Mouse (Mus musculus): ENCODE measurements at regions not wholly inside any gene's neighbourhood (a gene's known extent, or its start where the extent isn't known, plus 50 kb on each side); places are given as distances from the start of the nearest gene placed in this dataset.

DNA sequence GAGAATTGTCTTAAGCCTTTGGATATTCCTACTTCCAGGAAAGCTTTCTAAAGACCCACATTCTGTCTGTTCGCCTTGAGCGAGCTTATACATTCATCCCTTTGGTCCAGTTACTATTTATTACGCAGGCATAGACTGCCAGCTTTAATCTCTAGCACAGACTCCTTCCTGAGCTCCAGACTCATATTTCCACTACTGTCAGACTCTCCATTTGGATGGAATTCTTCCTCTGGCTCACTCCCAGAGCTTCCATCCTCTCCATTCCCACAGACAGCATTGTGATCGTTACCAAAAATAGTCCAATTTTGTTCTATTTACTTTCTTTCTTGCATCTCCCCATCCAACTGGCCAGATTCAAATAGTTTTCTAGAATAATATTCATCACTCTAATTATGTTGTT, 420.3 kb upstream of the Syt1 start:
- TF ChIP-seq CTCF (IDR thresholded peaks at IDR 0.05; ENCODE audit: borderline replicate concordance, extremely low read depth, insufficient read depth, insufficient read length) = no peak
- no peak for TF ChIP-seq POLR2A (IDR thresholded peaks at IDR 0.05; ENCODE audit: borderline replicate concordance, extremely low read depth, insufficient read depth, insufficient read length, poor library complexity, severe bottlenecking)
